Mouse (Mus musculus) lung, postnatal 36 days (tissue): ENCODE measurements around the gene Serpina3m.
"Not testable (repeated sequence)": the region's sequence is repeated elsewhere in the genome, so short reads cannot be mapped to it uniquely, and the experiment has no call there.

ENCODE experiments used
- DNase-seq: peaks from one replicate; pipeline ENCODE4 v3.0.0; 2022; ENCODE audit warnings: mixed read lengths

Gene Serpina3m

GRCm38 (mm10) chr12:104338226-104338625, at the start of gene Serpina3m, which contains the start of gene Serpina3k:
Gene Serpina3m (plus strand): TSS chr12:104338486.
Gene Serpina3k (plus strand): TSS chr12:104338486.
- not testable (repeated sequence) for DNase-seq

GRCm38 (mm10) chr12:104289872-104290271, 48.4 kb upstream of the Serpina3m start:
- DNase-seq = no peak

GRCm38 (mm10) chr12:104293963-104294362, 44.3 kb upstream of the Serpina3m start:
- DNase-seq = no peak

DNA sequence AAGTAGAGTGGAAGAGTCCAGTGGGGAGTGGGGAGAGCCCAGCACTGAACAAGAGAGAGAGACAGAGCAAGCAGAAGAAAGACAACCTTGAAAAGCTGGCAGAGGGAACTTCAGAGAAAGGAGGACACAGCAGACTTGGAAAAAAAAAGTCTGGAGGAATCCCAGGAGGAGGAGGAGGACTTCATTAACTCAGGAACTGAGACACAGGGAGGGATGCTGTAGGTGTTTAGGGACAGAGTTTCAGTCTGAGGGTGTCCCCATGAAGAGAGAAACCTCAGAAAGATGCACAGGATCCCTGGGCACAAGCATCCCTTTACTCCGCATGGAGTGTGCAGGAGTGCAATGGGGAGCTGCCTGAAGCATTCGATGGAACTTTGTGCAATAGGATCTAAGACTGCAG, 40.2 kb upstream of the Serpina3m start:
- DNase-seq = no peak

DNA sequence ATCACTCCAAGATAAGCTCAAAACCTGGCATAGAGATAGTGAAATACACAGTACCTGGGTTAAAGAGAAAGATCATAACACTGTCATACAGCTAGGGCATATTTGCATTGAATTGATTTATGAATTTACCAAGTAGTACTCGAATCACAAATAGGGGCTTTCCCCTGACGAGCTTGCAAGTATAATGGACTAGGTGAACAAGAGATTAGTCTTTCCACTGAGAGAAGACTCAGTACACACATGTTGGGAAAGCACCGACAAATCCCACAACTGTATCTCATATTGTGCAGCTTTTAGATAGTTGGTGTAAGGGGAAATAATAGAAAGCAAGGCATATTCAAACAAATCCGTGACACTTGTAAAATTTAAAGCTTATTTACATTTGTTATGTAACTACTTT, 32.3 kb upstream of the Serpina3m start:
- DNase-seq = no peak

DNA sequence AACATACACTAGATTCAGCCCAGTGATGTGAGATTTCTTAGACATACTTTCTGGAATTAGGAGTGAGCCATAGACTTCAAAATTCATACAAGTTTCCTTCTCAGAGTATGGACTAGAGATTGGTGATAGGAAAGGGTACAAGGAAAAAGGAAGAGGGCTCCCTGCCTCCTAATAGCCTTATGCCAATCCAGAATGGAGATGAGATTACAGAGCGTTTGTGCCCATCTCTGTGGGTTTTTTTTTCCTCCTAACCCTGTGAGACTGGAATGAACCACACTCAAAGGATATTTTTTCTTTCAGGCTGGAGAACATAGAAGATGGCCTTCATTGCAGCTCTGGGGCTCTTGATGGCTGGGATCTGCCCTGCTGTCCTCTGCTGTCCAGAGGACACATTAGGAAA, 24.0 kb upstream of the Serpina3m start, which contains the start of gene Serpina3j:
Gene Serpina3j (plus strand): TSS at position 301 of the 400 bp plus-strand sequence.
- no peak for DNase-seq

DNA sequence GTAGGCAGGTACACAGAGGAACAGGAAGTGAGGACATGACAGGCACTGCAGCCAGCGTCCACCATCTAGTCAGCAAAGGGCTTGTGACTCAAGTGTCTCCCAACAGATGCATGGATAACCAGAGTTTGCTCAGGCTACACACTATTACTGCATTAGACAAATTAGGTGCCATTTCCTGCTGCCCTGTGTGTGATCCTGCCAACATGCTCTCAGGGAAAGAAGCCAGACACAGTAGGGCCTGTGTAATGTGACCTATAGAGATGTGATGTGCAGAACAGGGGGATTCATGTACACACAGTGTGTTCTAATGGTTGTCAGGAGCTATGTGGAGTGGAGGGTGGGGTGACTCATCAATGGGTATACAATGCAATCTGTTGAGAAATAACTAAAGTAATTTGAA, 15.8 kb upstream of the Serpina3m start:
- no peak for DNase-seq

- no peak for DNase-seq
Measured at GRCm38 (mm10) chr12:104331701-104332100, 6.6 kb upstream of the Serpina3m start.

GRCm38 (mm10) chr12:104336873-104337272, 1.4 kb upstream of the Serpina3m start:
- not testable (repeated sequence) for DNase-seq

- DNase-seq = no peak
Measured at GRCm38 (mm10) chr12:104338705-104339104, 419 bp downstream of the Serpina3m start.

GRCm38 (mm10) chr12:104342489-104342888, 4.2 kb downstream of the Serpina3m start:
- not testable (repeated sequence) for DNase-seq

DNA sequence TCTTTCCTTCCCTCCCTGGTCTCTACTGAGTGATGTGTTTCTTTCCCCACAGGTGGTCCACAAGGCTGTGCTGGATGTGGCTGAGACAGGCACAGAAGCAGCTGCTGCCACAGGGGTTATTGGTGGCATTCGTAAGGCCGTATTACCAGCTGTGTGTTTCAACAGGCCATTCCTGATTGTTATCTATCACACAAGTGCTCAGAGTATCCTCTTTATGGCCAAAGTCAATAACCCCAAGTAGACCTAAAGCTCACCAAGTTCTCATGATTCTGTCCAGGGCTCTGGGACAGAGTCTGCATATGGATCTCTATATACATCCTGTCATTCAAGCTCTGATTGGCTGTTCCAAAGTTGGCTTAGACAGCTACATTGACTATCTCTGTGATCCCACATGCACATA, 6.9 kb downstream of the Serpina3m start:
- DNase-seq = no peak

DNA sequence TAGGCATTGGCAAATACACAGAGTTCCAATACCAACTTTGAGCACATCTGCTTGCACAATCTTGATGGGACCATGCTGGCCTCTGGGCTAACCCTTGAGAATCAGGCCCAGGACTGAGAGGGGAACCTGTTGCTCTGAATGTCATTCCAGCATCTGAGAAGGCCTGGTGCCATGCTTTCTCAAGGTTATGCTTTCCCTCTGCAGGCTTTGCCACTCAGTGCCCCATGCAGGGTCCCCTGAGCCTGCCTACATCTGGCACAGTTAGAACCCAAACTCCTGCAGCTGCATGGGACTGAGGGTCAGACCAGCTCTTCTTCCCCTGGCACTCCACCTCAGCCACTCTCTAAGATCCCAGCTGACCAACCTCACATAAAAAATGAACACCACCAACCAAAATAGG, 7.4 kb downstream of the Serpina3m start:
- no peak for DNase-seq

GRCm38 (mm10) chr12:104347091-104347490, 8.8 kb downstream of the Serpina3m start:
- DNase-seq = no peak

DNA sequence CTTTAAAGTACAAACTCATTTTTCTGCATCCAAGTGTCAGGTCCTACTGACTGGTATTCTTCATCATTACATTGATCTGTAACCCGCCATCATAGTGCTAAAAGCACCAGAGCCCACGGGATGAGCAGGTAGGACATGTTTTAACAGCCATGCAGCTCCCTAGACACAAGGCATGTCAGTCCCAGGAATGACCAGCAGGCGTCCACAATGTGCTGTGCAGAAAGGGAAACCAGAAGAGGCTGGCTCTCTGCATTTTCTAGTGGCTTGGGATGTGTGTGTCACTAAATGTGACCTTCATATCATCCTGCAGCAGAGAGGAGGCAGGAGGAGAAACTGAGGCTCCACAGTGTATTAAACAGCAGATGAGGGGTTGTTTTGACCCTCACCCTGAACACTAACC, 13.5 kb downstream of the Serpina3m start:
- DNase-seq = peak; percentile 49

- DNase-seq = no peak
Measured at GRCm38 (mm10) chr12:104356006-104356405, 17.7 kb downstream of the Serpina3m start.

- DNase-seq = no peak
Measured at GRCm38 (mm10) chr12:104369986-104370385, 31.7 kb downstream of the Serpina3m start.

DNA sequence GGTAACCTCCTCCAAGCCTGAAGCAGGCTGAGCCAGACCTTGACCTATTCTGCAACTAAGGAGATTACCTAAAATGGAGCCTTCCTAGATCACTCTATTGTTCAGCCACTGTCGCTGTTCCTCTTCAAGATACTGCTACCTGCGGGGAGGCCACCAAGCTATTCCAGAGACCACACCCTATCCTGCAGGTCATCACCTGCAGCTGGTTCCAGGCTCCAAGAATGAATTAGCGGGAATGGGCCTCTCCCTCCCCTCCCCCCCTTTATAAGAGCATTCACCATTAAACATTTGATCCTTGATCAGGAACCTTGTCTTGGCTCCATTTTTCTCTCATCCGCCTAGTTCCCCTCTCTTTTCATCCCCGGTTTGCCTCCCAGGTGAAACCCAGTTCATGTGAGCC, 38.9 kb downstream of the Serpina3m start:
- DNase-seq = not testable (repeated sequence)

GRCm38 (mm10) chr12:104378351-104378750, 40.1 kb downstream of the Serpina3m start:
- not testable (repeated sequence) for DNase-seq

GRCm38 (mm10) chr12:104378815-104379214, 40.5 kb downstream of the Serpina3m start:
- not testable (repeated sequence) for DNase-seq

DNA sequence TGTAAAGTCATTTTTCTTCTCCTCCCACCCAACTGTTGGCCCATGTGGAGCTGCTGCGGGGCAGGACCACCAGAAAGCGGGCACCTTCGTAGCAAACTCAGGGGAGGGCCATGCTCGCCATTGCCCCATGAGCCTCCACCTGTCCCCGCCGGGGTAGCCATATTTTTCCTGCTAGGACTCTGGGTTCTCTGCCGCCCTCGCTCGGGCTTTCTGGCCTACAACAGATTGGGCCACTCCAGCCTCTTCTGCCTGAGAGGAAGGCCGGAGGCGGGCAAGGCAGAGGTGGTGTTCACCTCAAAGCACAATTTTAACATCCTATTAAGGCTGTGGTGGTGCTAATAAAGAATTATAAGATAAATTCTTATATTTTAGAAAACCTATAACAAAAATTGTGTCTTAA, 41.6 kb downstream of the Serpina3m start:
- no peak for DNase-seq

DNA sequence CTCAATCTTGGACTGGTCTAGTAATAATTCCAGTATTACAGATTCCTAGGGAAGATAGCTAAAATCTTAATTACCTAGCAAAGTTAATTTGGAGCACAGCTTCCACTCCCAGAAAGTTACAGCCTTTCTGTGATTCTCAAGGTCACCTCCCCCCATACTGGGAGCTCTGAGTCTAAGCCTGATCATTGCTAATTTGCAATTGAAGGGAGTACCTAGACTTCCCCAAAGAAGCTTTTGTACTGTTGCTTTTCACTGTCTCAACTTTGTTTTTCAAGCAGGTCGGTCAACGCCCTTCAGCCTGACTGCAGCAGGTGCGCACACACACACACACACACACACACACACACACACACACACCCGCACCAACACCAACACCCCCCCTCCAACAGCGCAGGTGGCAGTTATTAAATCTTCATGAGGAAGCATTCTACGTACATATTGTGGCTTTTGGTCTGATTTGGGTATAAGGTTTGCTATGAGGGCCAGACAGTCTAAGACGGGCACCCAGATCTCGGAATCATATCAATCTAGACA, 42.9 kb downstream of the Serpina3m start:
- DNase-seq = not testable (repeated sequence)

DNA sequence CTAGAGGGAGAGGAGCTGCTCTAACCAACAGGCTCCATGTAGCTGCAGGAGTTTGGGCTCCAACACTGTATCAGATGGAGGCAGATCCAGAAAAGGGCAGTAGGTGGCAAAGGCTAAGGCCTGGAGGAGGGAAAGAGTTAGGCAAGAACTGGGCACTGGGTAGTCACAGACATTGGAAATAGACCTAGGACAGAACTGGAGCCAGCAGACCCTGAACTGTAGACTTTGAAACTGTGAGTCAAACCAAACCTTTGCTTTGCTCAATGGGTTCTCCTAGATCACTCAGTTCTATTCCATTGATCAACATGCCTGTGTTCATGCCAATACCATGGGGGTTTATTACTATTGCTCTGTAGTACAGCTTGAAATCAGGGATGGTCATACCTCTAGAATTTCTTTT, 47.7 kb downstream of the Serpina3m start:
- DNase-seq = not testable (repeated sequence)

- DNase-seq = not testable (repeated sequence)
Measured at GRCm38 (mm10) chr12:104386878-104387277, 48.6 kb downstream of the Serpina3m start.

- no peak for DNase-seq
Measured at GRCm38 (mm10) chr12:104388477-104388876, 50.2 kb downstream of the Serpina3m start.
